Mouse (Mus musculus) hindbrain, embryonic 11.5 days (tissue): ENCODE data around the gene Selenop. TPM values are rescaled to one million over a fixed set of nuclear protein-coding genes. Genes with fewer than 3 reads are reported as not detected.
"Not testable (repeated sequence)": the region's sequence is repeated elsewhere in the genome, so short reads cannot be mapped to it uniquely, and the experiment has no call there.

ENCODE experiments used
- ATAC-seq: fragments of 200-750 bp; cut with Nextera tagmentation; 2 replicates; pipeline ENCODE4 v1.8.0; 2017; ENCODE audit warnings: mild to moderate bottlenecking, moderate TSS enrichment, moderate library complexity; ENCODE audit not compliant: low FRiP score
- DNase-seq: peaks from one replicate; pipeline ENCODE4 v3.0.0-alpha.2; 2015; ENCODE audit warnings: low spot score
- H3K27ac ChIP-seq: fragments of 300-500 bp; sonication (generic); 2 replicates; pipeline ENCODE4 v1.5.1; 2014; ENCODE audit warnings: mild to moderate bottlenecking, low read depth, low read length
- H3K27me3 ChIP-seq: fragments of 300-500 bp; sonication (generic); 2 replicates; pipeline ENCODE4 v1.6.1; 2014; ENCODE audit warnings: mild to moderate bottlenecking, low read length, moderate library complexity, mixed read lengths; ENCODE audit not compliant: control insufficient read depth, insufficient read depth
- H3K36me3 ChIP-seq: fragments of 300-500 bp; sonication (generic); 2 replicates; pipeline ENCODE4 v1.6.1; 2014; ENCODE audit warnings: mild to moderate bottlenecking, low read length, moderate library complexity, mixed read lengths; ENCODE audit not compliant: control insufficient read depth, insufficient read depth
- H3K4me1 ChIP-seq: fragments of 300-500 bp; sonication (generic); replicated peaks from 2 replicates; pipeline ENCODE4 v1.6.1; 2014; ENCODE audit warnings: low read length, mixed read lengths; ENCODE audit not compliant: control insufficient read depth, insufficient read depth
- H3K4me2 ChIP-seq: fragments of 300-500 bp; sonication (generic); replicated peaks from 2 replicates; pipeline ENCODE4 v1.6.1; 2014; ENCODE audit warnings: mild to moderate bottlenecking, low read depth, low read length
- H3K4me3 ChIP-seq: fragments of 300-500 bp; sonication (generic); 2 replicates; pipeline ENCODE4 v1.5.1; 2014; ENCODE audit warnings: low read depth, low read length
- H3K9ac ChIP-seq: fragments of 300-500 bp; sonication (generic); 2 replicates; pipeline ENCODE4 v1.6.1; 2014; ENCODE audit warnings: low read depth, low read length
- H3K9me3 ChIP-seq: fragments of 300-500 bp; sonication (generic); 2 replicates; pipeline ENCODE4 v1.6.1; 2016; ENCODE audit warnings: low read length; ENCODE audit not compliant: control insufficient read depth
- WGBS: fragments of 180-500 bp; shearing (Covaris S2); extraction: QIAGEN DNeasy Blood & Tissue Kit; methylation state at CpG from one replicate; pipeline ENCODE4 v1.1.7; 2014; 5-methylcytosine and 5-hydroxymethylcytosine counted together
- polyA plus RNA-seq: library from polyadenylated mRNA; unstranded; fragments of >200 nt; fragmentation: Nextera tagmentation; extraction: Ambion mirVana; gene quantifications from 2 replicates; pipeline ENCODE4 v1.2.1, GENCODE M21; 2014

Gene Selenop
- polyA plus RNA-seq, 1 experiment from 2014 or later, result 99.4 TPM

DNA sequence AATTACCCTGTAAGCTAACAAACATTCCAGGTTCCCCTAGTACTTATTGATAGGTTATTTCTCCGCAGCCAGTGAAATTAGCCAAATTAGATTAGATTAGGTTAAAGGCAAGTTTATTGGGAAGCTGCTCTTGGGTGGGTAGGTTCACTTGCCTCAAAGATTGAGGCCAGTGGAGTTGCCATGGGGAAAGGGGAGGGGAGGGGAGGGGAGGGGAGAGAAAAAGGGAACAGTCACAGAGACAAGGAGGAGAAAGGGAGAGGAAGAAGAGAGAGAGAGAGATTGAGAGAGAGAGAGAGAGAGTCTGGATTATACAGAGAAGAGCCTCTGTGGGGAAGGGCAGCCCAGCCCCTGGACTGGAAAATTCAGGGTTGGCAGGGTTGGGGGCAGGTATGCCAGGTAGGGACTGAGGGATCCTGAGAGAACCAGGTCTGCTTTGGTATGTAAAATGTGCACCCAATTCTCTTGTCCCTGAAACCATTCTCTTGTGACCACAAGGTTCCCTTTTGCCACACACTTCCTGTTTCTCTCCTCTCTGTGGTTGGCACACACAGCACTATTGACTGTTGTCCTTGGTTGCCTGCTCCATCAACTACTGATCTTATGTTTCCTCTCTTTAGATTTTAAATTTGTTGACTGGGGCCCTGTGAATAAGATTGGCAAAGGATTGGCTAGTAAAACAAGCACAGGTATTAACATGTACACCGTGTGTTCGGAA is 34.4 kb upstream of the Selenop start:
- Histone ChIP-seq H3K9me3 (no peaks in the 10 kb centered on the region), H3K4me1 (no peaks in the 10 kb centered on the region), H3K9ac (no peak overlapping the region), H3K27ac (no peak overlapping the region), H3K4me2 (no peak overlapping the region), H3K36me3 (no peaks in the 10 kb centered on the region), H3K4me3 (no peak overlapping the region), H3K27me3 (no peaks in the 10 kb centered on the region)
- ATAC-seq (no peak), DNase-seq (no peak)
- 90% methylated on average over 3 of the region's 3 CpGs for WGBS

DNA sequence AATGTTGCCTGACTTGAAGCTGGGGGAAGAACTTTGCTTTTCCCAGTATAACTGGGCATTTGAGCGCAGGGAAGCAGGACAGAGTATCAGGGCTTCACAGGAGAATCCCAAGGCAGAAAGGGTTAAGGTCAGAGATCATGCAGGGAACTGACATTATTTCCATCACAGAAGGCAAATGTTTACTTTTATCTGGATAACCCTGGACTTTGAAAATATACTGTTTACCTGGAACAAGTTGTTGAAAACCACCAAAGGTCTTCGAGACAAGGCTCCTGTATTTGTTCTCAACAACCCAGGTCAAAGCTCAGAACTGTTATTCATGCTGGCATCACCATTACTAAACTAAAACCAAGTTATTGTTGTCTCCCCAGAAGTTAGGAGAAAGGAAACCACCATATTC is 32.0 kb upstream of the Selenop start:
- no peak overlapping the region for H3K4me2 ChIP-seq
- WGBS, result 80% methylated on average over 2 of the region's 2 CpGs
- H3K27me3 ChIP-seq, result no peaks in the 10 kb centered on the region
- DNase-seq (no peak), ATAC-seq (no peak)
- no peaks in the 10 kb centered on the region for H3K9me3 ChIP-seq
- H3K4me3 ChIP-seq, result no peak overlapping the region
- no peak overlapping the region for H3K27ac ChIP-seq
- H3K36me3 ChIP-seq, result no peaks in the 10 kb centered on the region
- H3K9ac ChIP-seq, result no peak overlapping the region
- no peaks in the 10 kb centered on the region for H3K4me1 ChIP-seq

DNA sequence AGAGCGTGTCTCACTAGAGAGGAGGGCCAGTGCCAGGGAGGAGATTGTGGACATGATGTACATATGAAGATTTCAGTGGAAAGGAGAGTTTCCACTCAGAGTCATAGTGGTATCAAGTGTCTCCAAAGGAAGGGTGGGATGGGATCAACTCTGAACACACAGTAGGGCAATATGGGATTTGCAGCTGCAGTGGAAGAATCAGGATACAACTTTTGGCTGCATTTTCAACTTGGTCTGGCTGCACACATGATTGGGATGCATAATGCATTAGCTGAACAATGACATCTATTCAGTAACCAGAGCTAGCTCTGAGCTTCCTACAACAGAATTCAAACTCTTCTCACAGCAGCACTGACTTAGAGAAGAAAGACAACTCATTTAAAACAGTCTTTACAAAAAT is 30.4 kb upstream of the Selenop start:
- H3K9ac ChIP-seq, result no peak overlapping the region
- H3K4me2 ChIP-seq, result no peak overlapping the region
- H3K27ac ChIP-seq, result no peak overlapping the region
- H3K4me1 ChIP-seq, result no peaks in the 10 kb centered on the region
- no peaks in the 10 kb centered on the region for H3K9me3 ChIP-seq
- H3K36me3 ChIP-seq, result no peaks in the 10 kb centered on the region
- 0 out of 2 replicates have a peak, but pooled peaks have one; percentile 33 for ATAC-seq
- no peak for DNase-seq
- H3K27me3 ChIP-seq, result no peaks in the 10 kb centered on the region
- H3K4me3 ChIP-seq, result no peak overlapping the region
- 64% methylated on average over 1 of the region's 1 CpGs for WGBS

DNA sequence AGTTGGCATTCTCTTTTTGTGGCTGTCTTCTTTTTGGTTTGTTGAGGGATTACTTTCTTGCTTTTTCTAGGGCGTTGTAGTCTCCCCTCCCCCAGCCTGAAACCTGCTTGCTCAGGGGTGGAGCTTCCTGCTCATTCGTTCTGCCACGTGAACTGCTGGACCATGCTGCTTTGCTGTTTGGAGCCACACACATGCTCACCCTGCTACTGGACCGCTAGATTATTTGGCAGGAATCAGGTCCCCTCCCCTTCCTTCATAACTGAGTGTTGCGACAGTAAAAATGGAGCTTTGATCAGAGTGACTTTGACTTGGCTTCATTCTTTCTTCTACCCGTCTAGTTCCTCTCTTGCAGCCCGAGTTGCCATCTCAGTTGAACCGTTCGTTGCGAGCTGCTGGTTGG is 23.3 kb upstream of the Selenop start:
- not testable (repeated sequence) for H3K27me3 ChIP-seq, H3K4me3 ChIP-seq, H3K9ac ChIP-seq, H3K4me1 ChIP-seq, DNase-seq, H3K4me2 ChIP-seq, H3K36me3 ChIP-seq, ATAC-seq, H3K9me3 ChIP-seq, H3K27ac ChIP-seq
- WGBS, result 88% methylated on average over 10 of the region's 10 CpGs

DNA sequence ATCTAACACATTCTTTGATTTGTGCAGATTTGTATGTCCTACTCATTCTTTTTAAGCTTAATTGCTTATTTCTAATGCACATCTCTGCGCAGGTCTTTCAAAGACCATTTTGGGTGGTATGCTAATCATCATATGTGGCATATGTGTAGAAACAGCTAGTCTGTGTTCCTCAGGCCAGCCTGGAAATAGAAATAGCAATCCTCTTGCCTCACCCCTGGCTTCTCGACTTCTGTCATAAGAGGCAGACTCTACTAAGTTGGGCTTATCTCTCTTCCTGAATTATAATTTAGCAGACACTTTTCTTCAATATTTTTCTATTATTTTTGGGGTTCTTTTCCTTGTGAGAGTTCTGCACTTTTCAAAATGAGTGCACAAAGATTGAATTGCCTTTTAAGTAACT is 17.7 kb upstream of the Selenop start:
- no peaks in the 10 kb centered on the region for H3K4me1 ChIP-seq

DNA sequence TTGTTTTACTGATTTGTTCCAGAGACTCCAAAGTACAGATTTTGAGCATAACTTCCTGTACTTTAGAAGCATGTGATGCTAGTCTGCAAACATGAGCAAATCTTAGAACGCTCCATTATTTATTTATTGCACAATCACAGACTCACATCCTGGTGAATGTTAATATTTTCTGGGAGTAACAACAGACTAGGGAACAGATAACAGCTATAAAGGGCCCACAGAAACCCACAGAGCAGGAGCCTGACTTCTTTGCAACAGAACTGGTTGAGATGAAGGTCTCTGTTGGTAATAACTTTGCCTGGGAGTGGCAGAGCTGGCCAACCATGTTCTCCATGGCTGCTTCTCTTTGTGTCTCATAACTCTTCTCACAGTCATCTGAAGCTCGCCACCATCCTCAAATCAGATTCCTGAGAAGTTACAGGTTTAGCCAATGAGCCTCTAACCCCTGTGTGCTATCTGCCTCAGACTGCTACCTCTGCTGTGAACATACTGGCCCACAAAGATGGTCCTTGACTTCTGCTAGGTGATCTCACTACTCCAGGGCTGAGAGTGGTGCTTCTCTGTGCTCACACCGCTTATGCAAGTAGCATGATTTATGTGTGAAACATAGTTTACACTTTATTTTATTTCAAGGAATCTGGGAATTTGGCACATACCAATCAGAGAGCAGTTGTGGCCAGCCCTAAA is 17.2 kb upstream of the Selenop start:
- no peak overlapping the region for H3K4me3 ChIP-seq
- H3K4me1 ChIP-seq, result no peaks in the 10 kb centered on the region
- ATAC-seq (no peak), DNase-seq (no peak)
- H3K36me3 ChIP-seq, result no peaks in the 10 kb centered on the region
- 88% methylated on average over 3 of the region's 3 CpGs for WGBS
- H3K27ac ChIP-seq, result no peak overlapping the region
- H3K9ac ChIP-seq, result no peak overlapping the region
- no peaks in the 10 kb centered on the region for H3K9me3 ChIP-seq
- H3K4me2 ChIP-seq, result no peak overlapping the region
- no peaks in the 10 kb centered on the region for H3K27me3 ChIP-seq

More for the DNA sequence above, 17.7 kb upstream of the Selenop start:
- no peaks in the 10 kb centered on the region for H3K9me3 ChIP-seq
- DNase-seq (no peak), ATAC-seq (no peak)
- H3K9ac ChIP-seq, result no peak overlapping the region
- H3K36me3 ChIP-seq, result no peaks in the 10 kb centered on the region
- H3K4me3 ChIP-seq, result no peak overlapping the region
- no peak overlapping the region for H3K27ac ChIP-seq
- H3K4me2 ChIP-seq, result no peak overlapping the region
- no peaks in the 10 kb centered on the region for H3K27me3 ChIP-seq
- whole genome bisulfite sequencing, result 90% methylated on average over 2 of the region's 2 CpGs

DNA sequence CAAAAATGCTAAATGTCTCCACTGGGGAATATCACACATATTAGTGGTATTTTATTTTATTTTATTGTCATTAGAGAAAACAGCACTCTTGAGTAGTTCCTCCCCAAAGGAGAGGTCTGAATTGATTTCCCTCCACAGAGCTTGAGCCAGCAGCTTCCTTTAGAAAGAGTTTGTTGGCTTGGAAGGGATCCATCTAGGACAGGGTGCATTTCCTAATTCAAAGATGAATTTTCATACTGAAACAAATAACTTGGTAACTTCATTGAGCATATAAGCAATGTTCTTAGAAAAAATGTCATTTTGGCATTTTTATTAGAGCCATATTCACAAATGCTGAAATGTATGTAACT is 16.7 kb upstream of the Selenop start:
- H3K9ac ChIP-seq, result no peak overlapping the region
- no peaks in the 10 kb centered on the region for H3K36me3 ChIP-seq
- no peaks in the 10 kb centered on the region for H3K4me1 ChIP-seq
- H3K4me2 ChIP-seq, result no peak overlapping the region
- no peaks in the 10 kb centered on the region for H3K9me3 ChIP-seq
- DNase-seq (no peak), ATAC-seq (no peak)
- no peak overlapping the region for H3K27ac ChIP-seq
- H3K4me3 ChIP-seq, result no peak overlapping the region
- H3K27me3 ChIP-seq, result no peaks in the 10 kb centered on the region

DNA sequence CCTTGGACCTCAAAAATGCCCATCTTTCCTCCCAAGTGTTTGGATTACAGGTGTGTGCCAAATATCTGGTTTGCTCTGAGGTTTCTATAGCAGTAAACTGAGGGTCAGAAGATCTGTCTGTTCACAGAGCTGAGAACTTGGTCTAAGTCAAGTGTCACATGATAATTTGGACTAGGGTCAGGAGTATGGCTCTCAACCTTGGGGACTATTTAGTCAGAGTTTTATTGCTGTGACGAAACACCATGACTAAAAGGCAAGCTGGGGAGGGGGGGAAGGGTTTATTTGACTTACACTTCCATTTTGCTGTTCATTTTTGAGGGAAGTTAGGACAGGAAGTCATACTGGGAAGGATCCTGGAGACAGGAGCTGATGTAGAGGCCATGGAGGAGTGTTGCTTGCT is 9.3 kb upstream of the Selenop start:
- H3K9me3 ChIP-seq, result no peaks in the 10 kb centered on the region
- no peak for DNase-seq
- WGBS, result 73% methylated on average over 1 of the region's 1 CpGs
- H3K4me1 ChIP-seq, result no peaks in the 10 kb centered on the region
- H3K4me2 ChIP-seq, result no peak overlapping the region
- H3K4me3 ChIP-seq, result no peak overlapping the region
- H3K9ac ChIP-seq, result no peak overlapping the region
- no peak for ATAC-seq
- H3K27ac ChIP-seq, result no peak overlapping the region
- no peaks in the 10 kb centered on the region for H3K27me3 ChIP-seq
- H3K36me3 ChIP-seq, result no peaks in the 10 kb centered on the region

DNA sequence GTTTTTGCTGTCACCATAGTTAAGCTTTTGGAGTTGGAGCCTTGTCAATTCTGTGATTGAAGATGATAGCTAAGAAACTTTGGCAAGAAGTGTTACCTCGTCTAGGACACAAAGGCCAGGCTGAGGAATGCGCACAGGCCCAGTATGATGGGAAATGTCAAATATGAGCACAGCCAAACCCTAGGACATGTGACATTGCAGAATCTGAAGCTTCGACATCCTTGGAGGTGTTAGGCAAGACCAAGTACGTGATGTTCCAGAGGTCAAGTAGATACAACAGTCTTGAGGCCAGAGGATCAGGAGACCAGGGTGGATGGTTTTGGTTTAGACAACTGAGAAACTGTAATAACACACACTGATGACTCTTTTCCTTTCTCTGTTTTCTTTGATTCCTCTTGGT is 8.0 kb upstream of the Selenop start:
- ATAC-seq, result no peak
- DNase-seq, result no peak
- Histone ChIP-seq H3K36me3 (no peaks in the 10 kb centered on the region), H3K27ac (no peak overlapping the region), H3K4me2 (no peak overlapping the region), H3K27me3 (no peaks in the 10 kb centered on the region), H3K4me1 (no peaks in the 10 kb centered on the region), H3K4me3 (no peak overlapping the region), H3K9ac (no peak overlapping the region), H3K9me3 (no peaks in the 10 kb centered on the region)
- WGBS, result 86% methylated on average over 4 of the region's 4 CpGs
